Mouse (Mus musculus) brain, adult 2 months (tissue): ENCODE data around the gene Vipas39.
"Not testable (repeated sequence)": the region's sequence is repeated elsewhere in the genome, so short reads cannot be mapped to it uniquely, and the experiment has no call there.

Source experiments
- DNase-seq: peaks from one replicate; pipeline ENCODE4 v3.0.0; 2011; ENCODE audit warnings: low read depth, low spot score

The Vipas39 gene

DNA sequence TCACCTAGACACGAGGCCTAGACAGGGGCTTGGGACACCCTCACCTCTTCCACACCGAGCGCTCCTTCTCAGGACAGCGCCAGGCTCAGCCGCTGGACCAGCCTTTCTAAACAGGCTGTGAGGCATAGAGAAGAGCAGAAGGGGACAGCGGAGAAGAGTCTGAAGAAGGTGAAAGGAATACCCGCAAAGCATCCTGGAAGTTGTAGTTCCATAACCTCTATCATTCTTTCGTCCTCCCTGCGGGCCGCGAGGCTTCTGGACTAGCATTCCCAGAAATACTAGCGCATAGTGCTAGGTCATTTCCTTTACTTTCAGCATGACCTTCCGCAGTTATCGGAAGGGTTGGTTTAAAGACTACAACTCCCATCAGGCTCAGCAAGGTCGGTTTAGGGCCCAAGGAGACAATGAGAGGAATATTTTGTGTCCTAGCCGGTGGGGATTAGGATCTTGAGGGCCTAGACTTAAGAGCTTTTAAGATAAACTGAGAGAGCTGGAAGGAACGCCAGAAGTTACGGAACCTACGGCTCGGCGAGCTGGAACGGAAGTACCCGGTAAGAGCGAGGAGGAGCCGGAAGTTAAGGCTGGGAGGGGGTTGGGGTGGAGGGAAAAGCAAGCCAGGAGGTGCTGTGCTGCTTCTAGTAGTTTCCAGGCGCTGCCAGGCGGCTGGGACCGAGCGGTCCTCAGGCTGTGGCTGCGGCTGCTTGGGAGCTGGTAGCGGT lies at the start of gene Vipas39, which contains the start of gene Ahsa1:
Gene Vipas39, minus strand, starts transcription at position 149 of the 719 bp plus-strand sequence.
Gene Ahsa1, plus strand, starts transcription at position 372 of the 719 bp plus-strand sequence.
- DNase-seq: peak; percentile 99

DNA sequence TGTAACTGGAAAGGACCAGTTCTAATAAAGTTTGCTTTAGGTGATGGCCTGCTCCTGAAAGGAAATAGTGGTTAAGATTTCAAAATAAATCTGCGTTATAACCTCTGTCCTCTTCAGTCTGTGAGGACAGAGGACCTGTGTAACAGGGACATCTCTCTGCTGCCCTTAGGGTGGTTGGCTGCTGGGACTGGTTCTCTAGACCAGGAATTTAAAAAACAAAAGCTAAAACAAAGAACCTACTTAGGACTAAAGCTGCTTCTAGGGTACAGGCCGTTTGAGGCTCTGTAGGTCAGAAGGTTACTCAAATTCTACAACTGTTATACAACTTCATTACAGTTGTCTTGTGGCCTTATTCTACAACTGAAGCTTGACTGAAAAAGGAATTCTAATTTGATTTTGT lies 47.0 kb upstream of the Vipas39 start:
- DNase-seq: no peak

DNA sequence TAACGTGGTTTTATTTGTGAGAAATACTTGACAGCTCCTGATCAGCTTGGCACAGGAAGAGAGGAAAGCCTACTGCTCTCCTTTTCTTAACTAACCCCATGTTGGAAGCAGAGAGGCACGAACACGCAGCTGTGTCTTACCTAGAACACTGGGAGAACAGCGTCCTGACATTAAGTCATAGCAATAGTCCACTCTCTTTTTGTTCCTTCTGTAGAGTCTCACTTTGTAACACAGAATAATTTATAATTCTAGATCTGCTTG lies 40.5 kb upstream of the Vipas39 start:
- not testable (repeated sequence) for DNase-seq

DNA sequence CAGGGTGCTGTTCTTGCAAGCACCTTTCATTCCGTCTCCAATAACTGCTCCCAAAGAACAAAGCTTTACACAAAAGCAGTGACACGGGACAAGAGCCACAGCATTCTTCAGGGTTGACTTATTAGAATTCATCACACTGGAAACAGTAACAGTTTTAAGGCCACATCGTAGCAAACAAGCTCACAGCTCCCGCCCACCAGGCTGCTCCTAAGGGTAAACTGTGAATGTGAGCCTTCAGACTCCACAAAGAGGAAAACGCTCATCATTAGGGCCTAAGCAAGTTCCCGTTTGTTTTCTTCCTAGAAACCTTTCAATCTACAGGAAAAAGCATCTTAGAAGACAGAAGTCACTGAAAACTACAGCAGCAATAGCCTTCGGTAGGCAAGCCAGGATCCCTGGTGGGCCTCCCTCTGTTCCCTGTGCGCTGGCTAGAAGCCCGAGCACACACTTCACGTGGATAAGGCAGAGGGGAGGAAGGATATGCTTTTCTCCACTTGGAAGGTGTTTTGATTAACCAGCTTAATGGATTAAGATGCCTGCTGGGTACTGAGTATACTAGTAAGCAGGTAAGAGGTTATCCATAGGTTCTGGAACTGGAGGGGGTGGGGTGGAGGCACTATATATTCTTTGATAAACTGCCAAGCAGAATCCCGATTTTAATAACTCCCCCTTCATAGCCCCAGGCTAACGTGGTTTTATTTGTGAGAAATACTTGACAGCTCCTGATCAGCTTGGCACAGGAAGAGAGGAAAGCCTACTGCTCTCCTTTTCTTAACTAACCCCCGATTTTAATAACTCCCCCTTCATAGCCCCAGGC lies 39.9 kb upstream of the Vipas39 start:
- DNase-seq: peak; percentile 56

DNA sequence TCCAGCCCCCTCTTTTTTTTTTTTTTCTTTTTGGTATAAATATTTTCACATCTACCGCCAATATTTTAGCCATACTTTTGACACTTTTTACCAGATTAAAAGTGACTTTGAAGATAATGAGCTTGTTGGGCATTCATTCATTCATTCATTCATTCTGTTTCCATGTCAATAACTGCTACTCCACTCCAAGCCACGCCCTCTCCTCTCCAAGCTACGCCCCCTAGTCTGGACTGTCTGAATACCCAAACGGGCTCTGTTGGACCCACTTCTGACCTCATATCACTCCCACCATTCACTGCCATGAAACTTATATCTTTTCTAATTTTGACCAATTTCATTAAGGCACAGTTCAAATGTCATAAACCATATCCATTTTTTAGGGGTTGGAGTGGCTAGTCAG lies 35.1 kb upstream of the Vipas39 start:
- no peak for DNase-seq

DNA sequence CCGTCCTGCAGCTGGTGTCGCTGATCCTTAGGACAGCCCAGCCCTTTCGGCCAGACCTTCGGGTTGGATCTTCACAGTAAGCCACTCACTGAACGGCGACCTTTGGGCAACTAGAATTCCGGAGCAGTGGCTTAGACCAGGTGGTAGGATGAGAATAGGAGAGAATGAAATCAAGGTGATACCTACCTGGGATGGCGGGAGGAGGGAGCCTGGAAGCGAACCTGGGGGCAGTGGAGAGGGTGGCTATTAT lies 34.3 kb upstream of the Vipas39 start:
- no peak for DNase-seq

DNA sequence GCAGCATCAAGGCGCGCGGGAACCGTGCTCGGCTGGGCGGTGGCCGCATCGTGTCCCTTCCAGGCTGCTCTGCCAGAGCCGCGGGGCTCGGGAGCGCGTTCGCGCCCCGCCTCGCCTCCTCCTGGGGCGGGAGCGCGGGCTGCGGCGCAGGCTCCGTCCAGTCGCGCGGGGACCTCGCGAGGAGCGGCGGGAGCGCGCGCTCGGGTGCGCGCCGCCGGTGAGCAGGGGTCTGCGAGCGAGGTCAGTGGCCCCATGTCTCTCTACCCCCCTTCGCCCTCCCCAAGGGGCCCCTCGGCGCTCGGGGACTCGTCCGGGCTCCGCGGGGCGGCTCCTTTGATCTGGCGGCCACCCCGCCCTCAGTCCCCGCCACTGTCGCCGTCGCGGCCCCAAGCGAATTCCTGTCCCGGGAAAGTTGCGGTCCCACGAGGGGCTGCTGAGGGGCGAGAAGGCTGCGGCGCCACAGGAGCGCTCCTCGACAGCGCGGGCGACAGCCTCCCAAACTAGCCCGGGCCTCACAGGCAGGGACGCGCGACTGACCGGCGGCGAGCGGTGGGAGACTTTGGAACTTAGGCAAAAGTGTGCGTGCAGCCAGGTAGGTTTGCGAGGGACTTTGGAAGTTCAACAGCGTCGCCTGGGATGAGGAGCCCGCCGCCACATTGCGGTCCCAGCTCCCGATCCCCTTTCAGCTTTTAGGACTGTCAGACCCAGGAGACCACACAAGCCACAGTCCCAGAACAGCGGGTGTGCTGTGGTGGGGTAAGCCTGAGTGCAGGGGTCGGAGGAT lies 33.8 kb upstream of the Vipas39 start, which contains the start of gene Ism2:
Gene Ism2, minus strand, starts transcription at position 49 of the 784 bp plus-strand sequence.
- peak; percentile 35 for DNase-seq

DNA sequence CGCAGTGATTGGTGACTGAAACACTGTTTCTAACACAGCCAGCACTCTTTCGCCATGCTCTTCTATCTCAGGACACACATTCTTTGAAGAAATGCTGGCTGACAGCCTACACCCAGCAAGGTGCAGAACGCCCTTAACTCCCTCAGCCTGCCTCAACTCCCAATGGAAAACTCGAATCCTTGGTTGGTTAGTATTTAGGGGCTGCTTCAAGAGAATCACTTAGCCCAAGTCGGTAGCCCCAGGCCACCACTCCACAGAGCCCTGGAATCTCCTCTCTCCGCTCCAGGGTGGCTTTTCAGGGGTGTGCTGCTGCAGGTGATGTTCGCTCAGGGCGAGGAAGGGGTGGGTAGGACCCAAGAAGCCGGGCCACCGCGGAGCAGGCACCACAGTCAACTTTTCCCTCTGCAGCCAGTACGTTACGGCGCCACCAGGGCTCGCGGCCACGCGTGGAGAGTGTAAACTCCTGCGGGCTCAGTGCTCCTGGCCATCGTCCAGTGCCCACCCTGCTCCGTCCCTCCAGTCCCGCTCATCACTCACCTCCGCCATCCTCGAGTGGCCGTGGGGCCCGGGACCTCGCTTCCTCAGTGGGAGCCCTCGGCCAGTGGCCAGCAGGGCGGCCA lies 33.1 kb upstream of the Vipas39 start:
- DNase-seq: no peak

DNA sequence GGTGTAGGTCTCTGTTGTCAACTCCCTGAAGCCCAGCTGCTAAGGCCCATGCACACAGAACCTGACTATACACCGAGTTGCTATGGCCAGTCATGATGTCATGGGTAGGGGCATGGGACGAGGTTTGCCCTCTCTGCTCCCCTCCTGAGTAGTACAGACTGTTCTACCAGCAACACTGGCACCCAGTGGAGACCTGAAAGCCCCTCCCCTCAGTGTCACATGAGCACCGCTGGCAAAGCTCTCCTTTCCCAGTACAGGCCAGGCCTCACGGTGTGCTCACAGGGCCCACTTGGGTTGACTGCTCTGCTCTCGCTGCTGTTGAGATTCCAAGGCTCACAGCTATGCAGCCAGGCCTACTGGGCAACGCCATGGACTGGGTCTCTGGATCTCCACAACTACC lies 27.9 kb upstream of the Vipas39 start:
- DNase-seq: no peak

DNA sequence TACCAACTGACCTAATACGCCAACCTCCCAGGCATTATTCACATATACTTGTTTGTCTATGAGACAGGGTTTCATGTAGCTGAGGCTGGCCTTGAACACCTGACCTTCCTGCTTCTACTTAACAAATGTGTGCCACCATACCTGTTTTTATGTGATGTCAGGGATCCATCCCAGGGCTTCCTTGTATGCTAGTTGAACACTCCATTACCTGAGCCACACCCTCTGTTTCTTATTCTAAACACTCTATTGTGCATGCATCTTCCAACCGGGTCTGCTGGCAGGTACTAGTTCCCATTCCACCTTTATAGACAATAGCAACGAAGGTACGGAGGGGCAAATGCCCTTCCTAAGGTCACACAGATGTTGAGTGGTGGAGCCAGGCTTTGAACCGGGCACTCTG lies 23.0 kb upstream of the Vipas39 start:
- no peak for DNase-seq

DNA sequence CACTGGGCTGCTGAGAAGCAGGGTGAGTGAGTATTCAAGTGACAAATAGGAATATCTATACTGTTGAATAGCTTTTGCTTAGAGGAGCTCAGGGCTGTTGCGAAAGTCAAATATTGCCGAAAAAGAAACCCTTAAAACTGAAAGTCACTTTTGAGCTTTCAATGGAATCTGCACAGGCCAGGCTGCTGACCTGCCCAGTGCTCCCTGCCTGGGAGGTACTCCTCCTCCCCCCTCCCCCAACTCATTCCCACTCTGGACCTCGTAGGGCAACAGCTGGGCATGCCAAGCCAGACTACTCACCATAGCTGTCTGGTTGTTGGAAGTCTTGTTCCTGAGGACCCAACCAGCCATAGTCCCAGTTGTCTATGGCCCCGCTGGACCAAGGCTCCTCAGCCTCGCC lies 18.7 kb upstream of the Vipas39 start:
- DNase-seq: no peak

DNA sequence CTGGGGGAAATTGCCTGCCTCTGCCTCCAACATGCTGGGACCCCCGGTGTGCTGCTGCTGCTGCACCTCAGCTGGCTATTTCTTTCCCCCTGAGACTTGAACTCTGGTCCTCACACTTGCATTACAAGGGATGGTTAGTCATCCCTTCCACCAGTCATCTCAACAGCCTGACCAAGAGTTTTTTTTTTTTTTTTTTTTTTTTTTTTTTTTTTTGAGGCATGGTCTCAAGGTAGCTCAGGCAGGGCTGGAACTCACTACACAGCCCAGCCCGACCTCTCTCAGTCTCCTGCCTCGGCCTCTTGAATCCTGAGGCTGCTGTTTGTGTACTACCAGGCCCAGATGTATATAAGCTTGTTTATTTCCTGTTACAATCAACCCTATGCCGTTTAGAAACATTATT lies 18.2 kb upstream of the Vipas39 start:
- DNase-seq: no peak

DNA sequence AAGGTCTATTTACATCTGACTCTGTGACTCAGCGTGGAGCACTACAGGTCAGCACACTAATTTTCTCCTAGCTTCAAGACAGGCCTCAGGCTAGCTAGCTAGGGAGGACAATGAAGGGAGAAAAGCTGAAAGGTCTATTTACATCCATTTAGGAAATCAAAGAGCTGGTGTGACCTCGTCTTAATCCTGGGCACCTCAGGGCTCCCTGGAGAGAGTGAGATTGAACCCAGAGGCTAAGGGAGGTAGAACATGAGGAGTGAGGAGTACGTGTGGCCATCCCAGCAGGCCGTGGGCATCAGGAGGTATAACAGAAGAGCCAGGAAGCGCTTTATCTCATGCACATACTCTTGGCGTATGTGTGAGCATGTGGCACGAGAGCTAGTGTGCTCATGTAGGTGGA lies 17.6 kb upstream of the Vipas39 start:
- no peak for DNase-seq

DNA sequence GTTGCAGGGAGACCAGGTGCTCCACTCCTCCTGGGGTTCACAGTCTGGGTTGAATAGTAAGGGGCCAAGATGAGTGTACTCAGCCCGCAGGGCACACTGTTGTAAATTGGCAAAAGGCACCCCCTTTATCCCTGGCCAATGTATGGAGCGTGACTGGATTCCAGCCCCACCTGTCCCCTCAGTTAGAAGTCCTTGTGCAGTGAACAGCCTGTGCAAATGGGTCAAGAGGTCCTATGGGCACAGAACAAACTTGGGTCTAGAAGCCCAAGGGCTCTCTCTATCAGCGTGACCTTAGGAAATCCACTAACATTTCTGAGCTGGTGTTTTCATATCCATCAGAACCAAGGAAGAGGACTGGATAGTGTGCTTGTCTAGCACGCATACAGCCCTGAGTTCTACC lies 16.7 kb upstream of the Vipas39 start:
- no peak for DNase-seq

DNA sequence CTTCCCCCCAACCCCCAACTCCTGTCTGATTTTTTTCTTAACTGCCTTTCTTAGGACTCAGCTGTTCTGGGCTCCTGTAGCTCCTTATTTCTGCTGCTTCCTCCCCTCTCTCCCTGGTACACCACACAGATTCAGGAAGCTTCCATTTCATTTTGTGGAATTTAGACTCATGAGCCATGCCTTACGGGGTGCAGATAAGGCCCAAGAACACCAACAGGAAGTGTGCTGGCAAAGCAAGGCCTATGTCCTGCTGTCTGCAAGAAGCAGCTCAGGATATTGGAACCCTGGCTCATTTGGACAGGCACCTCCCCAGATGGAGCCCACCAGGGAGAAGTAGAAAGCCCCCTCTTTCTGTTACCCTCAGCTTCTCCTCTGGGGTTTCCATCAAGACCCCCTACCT lies 15.7 kb upstream of the Vipas39 start:
- DNase-seq: no peak

DNA sequence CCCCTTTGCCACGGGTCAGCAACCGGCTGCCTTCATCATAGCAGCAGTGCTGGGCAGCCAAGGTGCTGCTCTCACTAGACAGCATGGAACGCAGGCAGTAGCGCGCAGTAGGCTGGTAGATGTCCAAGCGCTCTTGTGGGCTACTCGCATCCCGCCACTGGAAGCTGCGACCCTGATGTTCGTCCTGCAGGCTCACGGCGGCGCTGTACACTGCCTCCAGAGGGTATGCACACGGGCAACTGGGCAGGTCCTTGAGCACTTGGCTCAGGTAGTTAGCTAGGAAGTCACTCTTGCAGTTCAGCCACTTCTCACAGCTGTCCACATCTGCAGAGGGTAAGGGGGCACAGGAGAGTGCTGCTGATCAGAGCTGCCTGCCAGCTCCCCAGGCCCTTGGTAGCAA lies 13.8 kb upstream of the Vipas39 start:
- DNase-seq: no peak

DNA sequence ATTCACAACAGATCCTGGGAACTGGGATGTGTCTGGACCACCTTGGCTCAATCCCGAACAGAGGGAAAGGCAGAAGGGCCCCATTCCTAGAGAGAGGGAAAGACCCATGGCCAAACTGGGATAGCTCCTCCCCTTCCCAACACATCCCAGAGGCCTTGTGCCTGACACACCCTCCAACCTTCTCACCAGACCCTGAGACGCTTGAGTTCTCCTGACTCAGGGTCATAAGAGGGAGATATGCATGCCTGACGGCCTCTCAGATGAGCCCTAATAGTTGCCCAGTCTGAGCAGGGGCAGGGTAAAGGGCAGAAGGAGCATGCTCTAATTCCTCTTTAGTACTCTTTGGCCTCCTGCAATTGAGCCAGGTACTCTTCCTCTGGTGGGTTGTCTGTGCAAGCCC lies 13.3 kb upstream of the Vipas39 start:
- DNase-seq: no peak

DNA sequence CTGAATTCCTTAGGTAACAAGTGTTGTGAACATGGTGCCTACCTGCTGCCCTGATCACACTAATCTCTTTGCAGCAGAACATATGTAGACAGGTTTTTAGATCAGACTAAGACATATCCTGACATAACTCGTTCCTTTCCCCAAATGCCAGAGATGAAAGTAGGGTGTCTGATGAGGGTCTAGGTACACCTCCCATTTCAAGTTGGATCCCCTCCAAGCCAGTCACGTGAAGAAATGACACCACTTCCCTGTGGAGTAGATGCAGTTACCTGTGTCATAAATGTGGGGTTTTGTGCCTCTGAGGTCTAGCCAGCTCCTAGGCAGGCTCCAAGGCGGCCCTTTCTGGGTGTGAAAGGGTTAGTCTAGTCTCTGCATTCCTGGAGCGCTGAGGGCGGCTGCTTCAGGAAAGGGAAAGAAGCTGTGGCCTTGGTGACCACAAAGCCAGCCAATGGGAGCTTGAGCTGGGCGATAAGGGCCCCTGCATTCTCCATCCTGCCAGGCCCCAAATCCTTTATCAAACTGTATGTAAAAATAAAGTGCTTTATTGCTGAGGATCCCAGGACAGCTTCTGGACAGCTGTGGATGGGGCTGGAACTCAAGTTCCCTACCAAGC lies 12.2 kb upstream of the Vipas39 start:
- no peak for DNase-seq

DNA sequence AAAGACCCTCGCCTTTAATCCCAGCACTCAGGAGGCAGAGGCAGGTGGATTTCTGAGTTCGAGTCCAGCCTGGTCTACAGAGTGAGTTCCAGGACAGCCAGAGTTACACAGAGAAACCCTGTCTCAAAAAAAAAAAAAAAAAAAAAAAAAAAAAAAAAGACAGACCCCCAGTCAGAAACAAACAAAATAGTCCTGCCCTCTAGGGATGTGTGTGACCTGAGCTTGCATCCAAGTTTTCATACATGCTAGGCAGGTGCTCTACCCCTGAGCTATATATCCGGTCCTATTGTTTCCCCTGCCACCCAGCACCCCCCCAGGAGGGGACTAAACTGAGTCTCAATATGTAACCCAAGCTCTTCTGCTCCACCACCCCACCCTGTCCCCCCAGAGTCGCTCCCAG lies 11.2 kb upstream of the Vipas39 start:
- DNase-seq: not testable (repeated sequence)

DNA sequence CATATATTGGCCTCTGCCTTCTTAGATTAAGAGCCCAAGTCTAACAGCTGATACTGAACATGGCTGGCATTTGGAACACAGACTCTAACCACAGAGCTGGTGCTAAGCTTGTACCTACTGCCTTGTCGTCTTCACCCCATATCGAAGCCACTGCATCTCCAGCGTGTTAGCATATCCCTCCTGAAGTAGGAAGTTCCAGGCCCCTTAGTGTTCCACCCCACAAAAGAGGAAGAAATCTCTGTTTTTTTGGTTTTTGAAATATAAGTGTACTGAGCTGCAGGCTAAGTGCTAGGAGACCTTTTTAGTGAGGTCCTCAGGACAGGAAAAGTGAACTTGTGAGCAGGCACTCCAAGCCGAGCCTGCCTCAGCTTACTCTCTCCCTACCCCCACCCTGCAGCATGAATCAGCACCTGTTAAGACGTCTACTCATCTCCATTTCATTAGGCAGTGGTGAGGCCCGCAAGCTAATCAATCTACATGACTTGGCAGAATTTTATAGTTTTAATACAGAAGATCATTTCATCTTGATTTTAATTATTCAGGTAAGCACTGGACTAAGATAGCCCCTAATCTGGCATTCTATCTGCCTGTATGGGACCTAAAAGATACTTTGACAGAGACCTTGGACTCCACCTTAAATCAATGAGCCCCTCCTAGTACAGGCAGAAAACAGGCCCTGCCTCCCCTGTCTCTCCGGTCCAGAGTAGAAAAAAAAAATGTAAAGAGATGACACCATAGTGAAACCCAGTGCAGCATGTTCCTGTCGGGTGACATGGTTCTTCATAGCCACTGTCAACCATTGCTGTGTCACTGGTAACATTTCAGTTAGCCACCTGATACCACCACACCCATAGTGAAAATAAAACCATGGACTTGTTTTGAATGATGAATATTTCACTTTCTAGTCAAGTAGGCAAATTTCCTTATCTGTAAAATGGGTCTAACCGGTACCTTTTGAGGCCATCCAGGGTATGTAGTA lies 9.1 kb upstream of the Vipas39 start:
- DNase-seq: no peak

DNA sequence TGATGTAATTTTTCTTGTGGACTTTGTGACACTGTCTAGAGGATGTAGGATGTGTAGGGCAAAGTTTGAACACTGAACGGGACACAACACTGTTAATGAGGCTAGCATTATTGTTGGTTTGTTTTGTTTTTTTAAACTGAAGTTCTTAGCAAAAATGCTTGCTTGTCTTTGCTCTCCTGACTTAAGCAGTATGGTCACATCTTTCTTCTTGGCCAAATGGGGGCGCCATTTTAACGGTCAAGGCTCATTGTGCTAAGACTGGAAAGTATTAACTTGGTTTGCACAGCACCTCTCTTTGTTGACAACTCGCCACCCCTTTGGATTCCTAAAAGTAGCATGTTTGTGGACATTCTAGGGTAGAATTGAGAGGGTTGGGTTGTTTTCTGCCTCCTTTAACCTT lies 1.6 kb upstream of the Vipas39 start:
- peak; percentile 58 for DNase-seq
